Mouse (Mus musculus): ENCODE data around the gene Cnst. TPM values are rescaled to one million over a fixed set of nuclear protein-coding genes. Genes with fewer than 3 reads are reported as not detected.

The Cnst gene
- total RNA-seq, 4 experiments from 2014 or later = 29.5 to 38.6 (median 33.9) TPM

DNA sequence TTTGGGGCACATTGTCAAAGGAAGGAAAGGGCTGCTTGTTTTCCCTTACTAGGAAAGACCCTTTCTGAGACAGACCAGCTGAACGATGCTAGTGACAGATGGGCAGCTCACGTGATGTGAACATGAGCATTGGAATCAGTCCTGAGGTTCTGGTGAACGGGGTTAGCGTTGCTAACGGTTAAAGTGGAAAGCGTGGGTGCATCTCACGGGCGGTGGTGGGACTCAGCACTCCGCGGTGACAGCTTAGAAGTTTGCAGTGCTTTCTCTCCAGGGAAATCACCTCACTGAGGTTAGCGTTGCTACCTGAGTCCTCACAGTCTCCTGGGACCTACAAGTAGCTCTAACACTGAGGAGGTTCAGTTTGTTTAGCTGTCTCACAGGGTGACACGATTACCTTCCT lies 45.5 kb downstream of the Cnst start:
- no peak for DNase-seq (ENCODE audit: low spot score in 2 of 2)

GRCm38 (mm10) chr1:179592143-179592542 lies 46.0 kb downstream of the Cnst start:
- no peak for DNase-seq (ENCODE audit: low spot score in 2 of 2)

DNA sequence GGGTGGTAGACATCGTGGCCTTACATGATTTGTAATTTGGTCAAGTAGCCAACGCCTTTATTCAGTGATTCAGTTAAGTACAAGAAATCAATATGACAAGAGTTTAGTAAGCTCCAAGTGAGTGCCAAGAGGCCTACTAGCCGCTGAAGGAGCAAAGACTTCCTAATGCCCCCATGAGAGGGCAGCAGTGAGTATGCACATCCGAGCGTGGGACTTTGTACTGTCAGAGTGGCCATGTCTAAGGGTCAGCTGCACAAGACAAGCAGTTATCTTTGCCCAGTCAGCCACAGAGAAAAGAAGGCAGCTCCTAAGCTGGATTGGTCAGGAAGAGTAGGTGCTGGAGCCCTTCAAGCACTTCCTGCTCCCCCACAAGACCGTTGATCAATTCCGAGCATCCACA lies 46.8 kb downstream of the Cnst start:
- no peak for DNase-seq (ENCODE audit: low spot score in 2 of 2)

- DNase-seq (ENCODE audit: low spot score in 2 of 2) = no peak
Observed at GRCm38 (mm10) chr1:179598386-179598785, 52.2 kb downstream of the Cnst start.

GRCm38 (mm10) chr1:179604526-179604925 lies 58.4 kb downstream of the Cnst start:
- DNase-seq (ENCODE audit: low spot score in 2 of 2) = no peak

GRCm38 (mm10) chr1:179606004-179606723 lies 60.0 kb downstream of the Cnst start:
- DNase-seq (ENCODE audit: low spot score in 2 of 2) = peak in 1 of 2 experiments; percentile 37

DNA sequence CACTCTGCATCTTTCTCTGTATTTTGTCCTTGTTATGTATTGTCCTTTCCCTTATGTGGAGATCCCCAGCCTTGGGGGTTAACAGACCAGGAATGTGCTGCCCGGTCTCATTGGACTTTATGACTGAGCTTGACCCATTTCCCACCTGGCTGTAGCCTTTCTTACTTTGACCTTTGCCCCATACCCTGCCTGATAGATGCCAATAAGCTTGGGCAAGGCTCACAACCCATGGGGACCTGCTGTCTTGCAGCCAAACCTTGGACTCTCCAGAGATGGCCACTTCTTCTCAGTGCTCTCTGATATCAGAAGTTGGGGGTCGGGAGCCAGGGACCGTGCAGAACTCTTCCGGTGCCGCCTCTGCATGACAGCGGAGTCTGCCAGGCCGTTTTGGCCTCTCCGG lies 62.4 kb downstream of the Cnst start:
- DNase-seq (ENCODE audit: low spot score in 2 of 2) = no peak

GRCm38 (mm10) chr1:179609724-179610505 lies 63.7 kb downstream of the Cnst start:
- no peak for DNase-seq (ENCODE audit: low spot score in 2 of 2)

- no peak for DNase-seq (ENCODE audit: low spot score in 2 of 2)
Observed at GRCm38 (mm10) chr1:179611182-179611581, 65.0 kb downstream of the Cnst start.

DNA sequence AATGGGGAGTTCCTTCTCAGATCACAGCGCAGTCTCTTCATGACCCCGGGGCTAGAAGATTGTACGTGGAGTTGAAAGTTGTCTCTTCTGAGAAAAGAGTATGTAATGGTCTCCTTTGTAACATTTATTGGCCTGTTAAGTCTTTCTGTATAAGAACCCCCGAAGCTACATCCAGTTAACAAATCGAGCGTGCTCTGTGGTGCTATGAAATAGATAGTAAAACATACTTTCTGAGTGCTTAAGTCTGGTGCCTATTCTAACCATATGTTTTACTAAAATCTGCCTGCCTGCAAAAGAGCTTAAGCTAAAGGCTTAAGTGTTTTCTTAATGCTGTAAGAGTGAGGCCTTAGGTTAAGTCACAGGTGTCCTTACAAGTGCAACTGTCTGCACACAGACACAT lies 66.2 kb downstream of the Cnst start:
- DNase-seq (ENCODE audit: low spot score in 2 of 2) = no peak

DNA sequence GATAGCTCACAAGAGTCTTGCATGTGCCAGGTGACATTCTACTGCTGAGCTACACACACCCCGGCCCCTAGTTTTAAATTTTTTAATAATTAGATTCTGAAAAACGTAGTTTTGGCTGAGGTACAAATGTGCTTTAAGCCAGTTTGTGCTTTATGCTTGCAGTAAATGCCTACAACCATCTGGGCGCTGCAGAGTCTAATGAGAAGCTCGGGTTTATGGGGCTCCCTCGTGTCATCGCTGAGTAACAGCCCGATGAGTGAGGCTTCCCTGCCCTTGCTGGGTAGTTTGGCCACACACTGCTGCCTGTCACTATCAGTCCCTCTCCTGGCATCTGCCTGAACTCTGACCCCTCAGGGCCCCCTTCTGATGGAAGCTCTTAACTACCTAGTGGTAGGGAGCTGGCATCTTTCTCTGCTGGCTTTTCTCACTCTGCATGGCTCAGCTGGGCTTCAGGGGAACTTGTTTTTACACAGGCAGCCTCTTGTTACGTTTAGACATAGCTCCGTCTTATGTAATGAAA lies 66.9 kb downstream of the Cnst start:
- no peak for DNase-seq (ENCODE audit: low spot score in 2 of 2)

- no peak for DNase-seq (ENCODE audit: low spot score in 2 of 2)
Observed at GRCm38 (mm10) chr1:179617426-179617825, 71.3 kb downstream of the Cnst start.

GRCm38 (mm10) chr1:179622665-179623064 lies 76.5 kb downstream of the Cnst start:
- DNase-seq (ENCODE audit: low spot score in 2 of 2) = no peak

- peak in 1 of 2 experiments; percentile 26 for DNase-seq (ENCODE audit: low spot score in 2 of 2)
Observed at GRCm38 (mm10) chr1:179623657-179624056, 77.5 kb downstream of the Cnst start.

GRCm38 (mm10) chr1:179624354-179624753 lies 78.2 kb downstream of the Cnst start:
- peak; percentile 22 to 27 for DNase-seq (ENCODE audit: low spot score in 2 of 2)

GRCm38 (mm10) chr1:179627855-179628254 lies 81.7 kb downstream of the Cnst start:
- no peak for DNase-seq (ENCODE audit: low spot score in 2 of 2)

- no peak for DNase-seq (ENCODE audit: low spot score in 2 of 2)
Observed at GRCm38 (mm10) chr1:179628438-179629106, 82.4 kb downstream of the Cnst start.

DNA sequence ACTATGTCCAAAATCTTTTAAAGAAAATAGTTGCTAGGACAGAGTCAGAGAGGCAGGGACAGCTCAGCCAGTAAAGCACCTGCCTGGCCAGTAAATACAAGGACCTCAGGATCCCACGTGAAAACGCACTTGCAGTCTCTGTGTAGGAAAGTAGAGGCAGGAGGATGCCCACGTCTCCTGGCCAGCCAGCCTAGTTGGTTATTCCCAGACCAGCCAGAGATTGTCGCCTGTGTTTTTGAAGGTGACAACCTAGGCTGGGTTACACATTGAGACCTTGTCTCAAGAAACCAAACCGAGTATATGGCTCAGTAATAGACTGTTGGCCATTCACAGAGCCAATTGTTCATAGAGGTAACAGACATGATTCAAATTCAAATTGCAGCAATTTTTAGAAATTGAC lies 83.1 kb downstream of the Cnst start:
- no peak for DNase-seq (ENCODE audit: low spot score in 2 of 2)

DNA sequence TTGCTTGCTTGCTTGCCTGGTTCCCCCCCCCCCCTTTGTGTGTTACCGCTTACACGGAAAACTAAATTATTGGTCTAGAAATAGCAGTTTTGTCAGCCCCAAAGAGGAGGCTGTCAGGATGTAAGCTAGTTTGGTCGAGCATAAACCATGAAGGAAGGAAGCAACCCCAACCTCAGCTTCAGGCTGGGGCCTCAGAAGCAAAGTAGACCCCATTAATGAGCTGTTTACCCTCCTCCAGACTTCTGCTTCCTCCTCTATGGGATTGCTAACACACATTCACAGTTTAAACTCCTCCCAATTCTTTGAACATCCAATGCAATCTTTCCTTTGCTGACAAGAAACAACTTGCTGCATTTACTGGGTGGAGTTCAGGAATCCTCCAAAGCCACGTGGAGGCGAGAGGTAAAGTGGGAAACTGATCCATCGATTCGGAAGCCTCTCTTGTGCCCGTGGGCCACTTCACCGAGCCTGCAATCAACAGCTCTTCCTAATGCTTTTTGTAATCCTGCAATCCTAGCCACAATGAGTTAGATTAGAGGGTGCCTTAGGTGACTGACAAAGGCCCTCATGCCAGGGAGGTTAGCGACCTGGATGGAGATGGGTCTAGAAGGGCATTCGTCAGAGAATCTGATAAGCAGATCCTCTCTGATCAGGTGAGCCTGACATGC lies 86.7 kb downstream of the Cnst start:
- DNase-seq (ENCODE audit: low spot score in 2 of 2) = no peak

- DNase-seq (ENCODE audit: low spot score in 2 of 2) = no peak
Observed at GRCm38 (mm10) chr1:179633414-179633752, 87.2 kb downstream of the Cnst start.

DNA sequence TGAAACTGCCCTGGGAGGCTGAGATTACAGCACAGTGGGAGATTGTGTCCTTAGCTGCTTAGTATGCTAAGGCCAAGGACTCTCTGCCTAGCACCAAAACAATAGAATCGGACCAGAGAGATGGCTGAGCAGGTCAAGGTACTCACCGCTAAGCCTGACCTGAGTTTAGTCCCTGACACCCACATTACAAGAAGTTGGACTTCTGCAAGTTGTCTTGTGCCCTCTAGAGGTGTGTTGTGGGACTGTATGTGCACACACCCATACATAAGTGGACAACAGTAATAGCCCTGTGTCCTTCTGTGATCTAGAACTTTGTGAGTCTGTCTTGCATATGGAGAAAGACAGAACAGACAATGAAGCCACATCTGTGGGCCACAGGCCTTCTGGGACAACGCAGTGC lies 88.0 kb downstream of the Cnst start:
- no peak for DNase-seq (ENCODE audit: low spot score in 2 of 2)

- DNase-seq (ENCODE audit: low spot score in 2 of 2) = no peak
Observed at GRCm38 (mm10) chr1:179642726-179643125, 96.6 kb downstream of the Cnst start.
